Mouse (Mus musculus) spleen, embryonic (tissue): Measurements from ENCODE around the gene Ptprm.

ENCODE experiments used
- CTCF ChIA-PET: fragments of 350-600 bp; sonication (Branson Sonifier 250); formaldehyde crosslinking; loops from one replicate; lab custom pipeline; 2022; lab: Charles Lee

Ptprm gene

GRCm38 (mm10) chr17:66783075-66783492 lies 571.2 kb downstream of the Ptprm start:
- CTCF ChIA-PET: no interaction called here

- CTCF ChIA-PET: no interaction called here
Observed at GRCm38 (mm10) chr17:66781910-66782309, 572.3 kb downstream of the Ptprm start.

DNA sequence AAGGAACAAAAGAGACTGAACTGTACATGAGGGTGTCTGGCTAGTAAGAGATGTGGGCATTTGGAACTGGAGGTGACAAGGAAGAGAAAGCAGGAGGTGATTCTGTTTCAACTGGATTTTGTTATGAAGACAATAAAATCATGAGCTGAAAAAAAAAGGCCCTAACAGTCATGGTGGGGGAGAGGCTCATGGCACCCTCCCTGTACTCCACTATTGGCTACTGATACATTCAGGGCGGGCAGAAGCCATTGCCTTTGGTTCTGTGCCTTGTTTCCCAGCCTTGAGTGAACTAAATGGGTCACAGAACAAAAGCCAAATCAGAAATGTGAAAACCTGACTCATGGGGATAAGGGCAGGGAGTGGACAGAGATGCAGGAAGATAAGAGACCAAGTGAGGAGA lies 575.2 kb downstream of the Ptprm start:
- CTCF ChIA-PET: no interaction called here

DNA sequence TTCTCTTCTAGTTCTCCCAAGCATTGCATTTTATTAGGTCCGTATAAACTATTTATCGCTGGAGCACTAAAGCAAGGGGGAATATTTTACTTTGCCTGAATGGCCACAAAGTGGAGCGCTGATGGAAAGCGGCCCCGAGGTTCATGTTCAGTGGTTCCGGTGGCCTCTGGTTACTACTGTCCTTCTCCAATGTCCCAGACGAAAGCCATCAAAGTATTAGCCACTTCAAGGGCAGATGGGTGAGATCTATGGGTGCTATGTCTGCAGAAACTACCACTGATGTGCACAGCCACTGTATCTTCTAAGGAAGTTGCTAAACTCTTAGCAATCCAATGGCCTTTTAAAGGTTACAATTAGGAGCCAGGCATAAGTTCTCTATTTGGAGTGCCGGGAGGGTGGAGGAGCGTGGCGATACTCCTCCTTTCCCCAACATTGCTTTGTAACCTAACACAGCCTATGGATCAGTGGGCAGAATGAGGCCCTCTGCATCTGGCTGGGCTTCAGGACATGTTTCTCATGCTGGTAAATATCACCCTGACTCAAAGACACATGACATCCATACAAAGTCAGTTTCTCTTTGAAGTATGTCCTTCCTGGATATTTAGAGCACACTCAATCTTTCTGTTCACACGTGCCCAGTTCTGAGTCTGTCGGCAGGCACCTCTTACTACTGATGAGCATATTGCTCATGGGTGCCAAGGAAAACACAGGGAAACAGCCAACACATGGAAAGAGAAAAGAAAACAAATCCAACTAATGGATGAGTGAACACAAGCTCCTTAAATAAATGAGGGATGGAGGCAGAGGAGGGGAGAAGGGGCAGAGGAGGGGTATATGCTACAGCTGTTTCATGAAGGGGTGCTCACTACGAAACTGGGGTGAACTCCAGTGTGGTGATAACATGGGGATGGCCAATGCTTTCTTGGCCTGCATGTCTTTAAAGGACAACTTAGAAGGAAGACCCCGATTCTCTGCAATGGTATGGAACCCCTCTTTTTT lies 584.6 kb downstream of the Ptprm start:
- CTCF ChIA-PET: no interaction called here

- CTCF ChIA-PET: no interaction called here
Observed at GRCm38 (mm10) chr17:66768689-66769275, 585.5 kb downstream of the Ptprm start.

DNA sequence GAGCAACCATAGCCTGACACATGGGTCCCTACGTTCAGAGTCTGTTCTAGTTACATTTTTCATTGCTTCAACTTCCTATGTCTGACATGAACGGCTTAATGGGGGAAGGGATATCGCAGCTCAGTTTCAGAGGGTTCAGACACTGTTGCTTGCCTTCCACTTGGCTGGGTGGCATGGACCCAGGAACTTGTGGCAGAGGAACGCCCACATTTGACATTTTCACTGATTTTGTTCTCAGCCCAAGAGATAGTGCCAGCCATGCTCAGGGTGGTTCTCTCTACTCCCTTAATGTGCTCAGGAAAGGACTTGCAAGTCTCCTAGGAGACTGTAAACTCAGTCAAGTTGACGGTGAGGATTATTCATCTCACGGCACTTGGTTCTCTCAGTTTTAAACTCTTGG lies 588.1 kb downstream of the Ptprm start:
- CTCF ChIA-PET: no interaction called here

DNA sequence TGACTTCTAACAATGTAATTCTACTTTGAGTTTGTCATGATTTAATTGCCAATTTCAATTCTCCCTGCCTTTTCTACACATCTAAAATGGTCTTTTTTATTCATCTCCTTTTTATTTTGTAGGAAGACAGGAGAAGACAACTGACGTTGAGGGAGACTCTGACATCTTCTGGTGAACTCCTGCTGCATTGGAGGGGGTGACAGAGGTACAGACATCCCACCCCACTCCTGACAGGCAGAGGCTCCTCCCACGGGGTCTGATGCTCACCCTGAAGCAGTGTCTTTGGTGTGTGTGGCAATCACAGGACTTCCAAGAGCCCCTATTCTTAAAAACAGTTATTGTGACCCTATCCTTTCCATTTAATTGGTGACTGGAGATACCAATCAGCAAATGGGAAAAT lies 589.8 kb downstream of the Ptprm start:
- CTCF ChIA-PET: no interaction called here

DNA sequence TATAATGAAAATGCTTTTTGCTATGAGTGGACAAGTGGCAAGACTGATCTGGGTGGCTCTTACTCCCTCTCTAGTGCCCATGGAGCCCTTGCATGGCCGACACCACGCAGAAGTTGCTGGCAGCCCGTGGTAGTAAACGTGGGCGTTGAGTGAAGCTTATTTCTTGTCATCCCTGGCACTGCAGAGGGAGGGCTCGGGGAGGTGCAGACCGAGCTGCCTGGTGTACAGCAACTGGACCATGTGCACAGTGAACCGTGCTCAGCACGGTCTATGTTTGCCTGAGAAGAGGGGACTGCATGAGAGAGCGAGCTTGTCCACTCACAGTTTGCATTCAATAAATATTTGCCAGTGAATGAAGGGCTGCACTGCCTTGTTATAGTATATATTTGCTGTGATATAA lies 591.5 kb downstream of the Ptprm start:
- CTCF ChIA-PET: no interaction called here

DNA sequence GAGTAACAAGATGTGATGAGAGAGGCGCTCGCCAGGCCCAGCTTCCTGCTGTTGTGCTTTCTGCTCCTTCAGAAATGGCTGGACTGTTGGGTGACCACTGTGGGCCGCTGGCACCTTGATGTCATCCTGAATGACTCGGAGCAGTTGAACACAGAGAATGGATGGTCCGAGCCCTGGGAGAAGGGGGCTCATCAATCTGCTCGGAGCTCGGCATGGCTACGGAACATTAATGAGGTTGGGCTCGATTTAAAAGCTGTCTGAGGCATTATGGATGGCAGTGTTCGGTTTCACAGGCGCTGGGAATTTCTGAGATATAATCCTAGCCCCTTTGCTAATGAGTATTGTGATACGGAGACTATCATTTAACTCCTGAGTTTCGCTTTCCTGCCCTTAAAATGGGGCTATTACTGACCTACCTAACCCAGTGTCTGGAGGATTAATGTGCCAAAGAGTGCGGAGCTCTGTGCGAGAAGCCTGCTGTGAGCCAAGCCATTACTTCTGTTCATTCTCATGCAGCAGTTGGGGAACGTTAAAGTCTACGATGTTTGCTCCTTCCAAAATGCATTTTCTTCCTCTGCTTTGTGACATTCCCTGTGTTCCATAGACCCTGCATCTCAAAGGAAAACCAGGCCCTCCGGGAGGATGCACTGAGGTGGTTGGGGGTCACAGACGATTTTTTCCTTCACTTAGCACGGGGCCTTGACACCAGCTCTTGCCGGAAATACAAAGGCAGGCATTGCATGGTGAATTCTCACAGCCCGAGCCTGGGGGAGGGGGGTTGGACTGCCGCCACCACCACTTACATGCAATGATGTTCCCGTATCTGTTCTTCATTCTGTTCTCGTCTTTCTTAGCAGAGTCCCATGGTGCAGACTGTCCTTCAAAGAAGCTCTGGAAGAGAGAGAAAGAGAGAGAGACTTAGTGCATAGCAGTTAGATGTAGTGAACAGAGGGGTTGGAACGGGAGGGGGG lies 592.6 kb downstream of the Ptprm start:
- CTCF ChIA-PET: no interaction called here

GRCm38 (mm10) chr17:66757025-66757511 lies 597.2 kb downstream of the Ptprm start:
- CTCF ChIA-PET: no interaction called here

GRCm38 (mm10) chr17:66756500-66756899 lies 597.8 kb downstream of the Ptprm start:
- CTCF ChIA-PET: no interaction called here

DNA sequence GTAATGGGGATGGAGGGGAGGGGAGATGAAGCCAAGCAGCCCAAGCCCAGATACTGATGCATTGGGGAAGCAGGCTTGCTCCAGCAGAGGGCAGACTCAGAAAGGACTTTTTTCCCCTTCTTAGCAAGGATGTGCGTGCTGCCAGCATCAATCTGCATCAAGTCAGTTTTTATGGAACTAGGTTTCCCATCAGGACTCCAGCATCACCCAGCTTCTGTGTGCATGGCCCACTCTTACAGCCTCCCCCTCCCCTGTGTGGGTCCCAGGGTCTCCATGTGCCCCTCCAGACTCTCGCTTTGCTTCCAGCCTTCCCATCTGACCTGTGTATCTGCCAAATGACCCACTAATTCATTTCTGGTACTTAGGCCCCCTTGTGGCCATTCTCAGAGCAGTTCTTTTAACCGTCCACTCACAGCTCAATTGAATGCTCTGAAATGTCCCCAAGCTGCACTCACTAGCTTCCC lies 599.0 kb downstream of the Ptprm start:
- CTCF ChIA-PET: no interaction called here

DNA sequence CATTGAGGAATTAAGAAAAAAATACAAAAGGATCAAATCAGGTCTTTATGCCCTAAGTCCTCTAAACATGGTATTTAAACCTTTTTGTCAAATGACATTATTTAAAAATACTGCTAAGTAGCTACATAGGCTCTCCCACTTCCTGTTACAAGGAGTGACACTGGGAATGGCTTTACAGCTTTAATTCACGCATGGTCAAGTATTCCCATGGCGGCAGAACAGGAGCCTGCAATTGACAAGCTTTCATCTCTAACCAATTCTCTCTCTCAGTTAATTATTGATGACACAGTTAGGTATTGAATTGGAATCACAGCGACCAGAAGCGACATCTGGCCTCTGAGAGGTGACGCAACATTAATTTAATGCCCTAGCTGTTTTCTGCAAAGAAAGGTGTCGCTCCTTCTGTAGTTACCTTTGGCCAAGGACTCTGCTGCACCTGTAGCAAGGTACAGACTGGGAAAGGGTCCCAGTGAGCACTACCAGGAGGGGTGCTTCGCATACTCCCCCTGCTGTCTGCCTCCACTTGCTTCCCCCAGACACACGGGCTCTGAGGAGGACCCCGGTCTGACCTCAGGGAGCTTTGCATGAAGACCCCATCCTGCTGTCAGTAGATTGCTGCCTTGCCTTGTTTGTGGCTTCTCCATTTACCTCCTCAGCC lies 599.9 kb downstream of the Ptprm start:
- CTCF ChIA-PET: no interaction called here

DNA sequence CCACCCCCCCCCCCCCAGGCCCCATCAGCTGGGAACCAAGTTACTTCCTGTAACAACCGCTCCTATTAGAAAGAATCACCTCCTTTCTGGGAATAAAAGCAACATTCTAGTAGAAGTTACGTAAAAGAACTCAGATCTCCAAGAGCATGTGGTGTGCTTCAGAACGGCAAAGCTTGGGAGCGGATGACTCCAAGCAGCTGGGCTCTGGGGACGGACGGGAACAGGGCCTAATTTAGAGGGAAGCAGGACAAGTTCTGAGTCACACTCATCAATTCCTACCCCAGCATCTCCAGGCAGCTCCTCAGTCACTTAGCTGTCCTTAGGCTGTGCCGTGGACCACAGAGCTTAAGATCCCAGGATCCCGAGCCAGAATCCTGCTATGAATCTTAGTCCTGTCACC lies 602.5 kb downstream of the Ptprm start:
- CTCF ChIA-PET: no interaction called here

GRCm38 (mm10) chr17:66750481-66751206 lies 603.6 kb downstream of the Ptprm start:
- CTCF ChIA-PET: no interaction called here

- CTCF ChIA-PET: interaction anchor here (0.6 kb wide), 1 partner anchor 925 kb away, joined by 7 read pairs; no protein-coding TSS in a partner anchor
Observed at GRCm38 (mm10) chr17:66749976-66750375, 604.3 kb downstream of the Ptprm start.

GRCm38 (mm10) chr17:66746506-66746905 lies 607.8 kb downstream of the Ptprm start:
- CTCF ChIA-PET: no interaction called here

- CTCF ChIA-PET: no interaction called here
Observed at GRCm38 (mm10) chr17:66743321-66743720, 610.9 kb downstream of the Ptprm start.

DNA sequence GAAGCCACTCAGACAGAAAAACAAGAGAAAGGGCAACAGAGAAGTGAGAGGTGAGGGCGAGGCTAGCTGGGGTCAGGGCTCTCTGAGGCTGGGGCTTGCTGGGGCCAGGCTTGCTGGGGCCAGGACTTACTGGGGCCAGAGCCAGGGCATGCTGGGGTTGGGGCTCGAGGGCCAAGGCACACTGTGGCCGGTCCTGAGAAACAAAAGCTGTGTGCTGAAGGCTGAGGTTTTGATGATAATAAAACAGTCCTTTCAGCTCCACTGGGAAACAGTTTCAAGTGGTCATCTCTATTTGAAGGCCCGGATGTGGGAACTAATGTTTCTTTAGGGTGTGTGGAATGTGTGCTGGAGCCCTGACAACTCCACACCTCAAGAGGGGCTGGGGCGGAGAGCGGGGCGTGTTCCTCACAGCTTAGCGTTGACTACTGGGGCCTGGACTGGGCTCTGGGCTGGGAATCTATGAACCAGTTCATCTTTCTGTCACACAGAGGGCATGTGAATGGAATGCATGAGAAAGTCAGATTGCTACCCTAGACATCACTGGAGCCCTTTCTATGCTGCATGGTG lies 615.4 kb downstream of the Ptprm start:
- CTCF ChIA-PET: no interaction called here

GRCm38 (mm10) chr17:66738331-66738730 lies 615.9 kb downstream of the Ptprm start:
- CTCF ChIA-PET: no interaction called here
